Mouse (Mus musculus) layer of hippocampus, adult 2 months (tissue): Measurements from ENCODE around the gene Fam163a. TPM values are rescaled to one million over a fixed set of nuclear protein-coding genes. Genes with fewer than 3 reads are reported as not detected.

Experiments used
- DNase-seq, 2 experiments: peaks; one replicate each; pipeline ENCODE4 v3.0.0; 2022; ENCODE audit warnings: low spot score in 2 of 2
- H3K27ac ChIP-seq: fragments of 200-600 bp; 2 replicates; pipeline ENCODE4 v1.8.1; 2022
- H3K4me3 ChIP-seq: fragments of 200-600 bp; 2 replicates; pipeline ENCODE4 v1.8.1; 2022; ENCODE audit warnings: mild to moderate bottlenecking
- CTCF ChIP-seq: fragments of 200-600 bp; conservative IDR thresholded peaks from 2 replicates; pipeline ENCODE4 v1.8.1; 2022; ENCODE audit warnings: antibody characterized with exemption, mild to moderate bottlenecking, moderate library complexity
- total RNA-seq, 2 experiments: library from RNA; stranded (reverse); gene quantifications; 2 replicates each; pipeline ENCODE4 v1.2.3; 2021

The Fam163a gene
- total RNA-seq, 2 experiments from 2014 or later: 14.3 to 14.8 TPM

- no peak overlapping the region for H3K4me3 ChIP-seq
- no peak for TF ChIP-seq CTCF
- no peak for DNase-seq
- H3K27ac ChIP-seq: peak overlapping the region; percentile 77
Measured at GRCm38 (mm10) chr1:156184158-156184571, 20.7 kb downstream of the Fam163a start.

- Histone ChIP-seq H3K4me3 (no peak overlapping the region), H3K27ac (peak overlapping the region; percentile 77)
- TF ChIP-seq CTCF: no peak
- peak; percentile 18 to 36 for DNase-seq
Measured at GRCm38 (mm10) chr1:156183176-156183958, 21.5 kb downstream of the Fam163a start.

- no peak overlapping the region for H3K4me3 ChIP-seq
- TF ChIP-seq CTCF: no peak
- peak; percentile 37 to 67 for DNase-seq
- H3K27ac ChIP-seq: peak overlapping the region; percentile 60
Measured at GRCm38 (mm10) chr1:156179875-156180274, 25.0 kb downstream of the Fam163a start.

- no peak for DNase-seq
- TF ChIP-seq CTCF: no peak
- H3K4me3 ChIP-seq: no peak overlapping the region
- H3K27ac ChIP-seq: no peak overlapping the region
Measured at GRCm38 (mm10) chr1:156168737-156169136, 36.1 kb downstream of the Fam163a start.

GRCm38 (mm10) chr1:156116770-156117169 is 88.1 kb downstream of the Fam163a start:
- Histone ChIP-seq H3K27ac (no peak overlapping the region), H3K4me3 (no peak overlapping the region)
- DNase-seq: no peak
- no peak for TF ChIP-seq CTCF

GRCm38 (mm10) chr1:156113884-156114499 is 90.8 kb downstream of the Fam163a start:
- DNase-seq: no peak
- H3K4me3 ChIP-seq: no peak overlapping the region
- no peak for TF ChIP-seq CTCF

GRCm38 (mm10) chr1:156112142-156112541 is 92.7 kb downstream of the Fam163a start:
- no peak for DNase-seq
- TF ChIP-seq CTCF: no peak

More at GRCm38 (mm10) chr1:156113884-156114499, 90.8 kb downstream of the Fam163a start:
- no peak overlapping the region for H3K27ac ChIP-seq

GRCm38 (mm10) chr1:156111728-156112127 is 93.1 kb downstream of the Fam163a start:
- no peak overlapping the region for H3K27ac ChIP-seq
- no peak for TF ChIP-seq CTCF
- no peak overlapping the region for H3K4me3 ChIP-seq
- peak in 1 of 2 experiments; percentile 15 for DNase-seq

More at GRCm38 (mm10) chr1:156112142-156112541, 92.7 kb downstream of the Fam163a start:
- Histone ChIP-seq H3K27ac (no peak overlapping the region), H3K4me3 (no peak overlapping the region)

GRCm38 (mm10) chr1:156111090-156111489 is 93.7 kb downstream of the Fam163a start:
- no peak for DNase-seq
- TF ChIP-seq CTCF: peak; percentile 63

GRCm38 (mm10) chr1:156108400-156108799 is 96.4 kb downstream of the Fam163a start:
- DNase-seq: no peak
- H3K4me3 ChIP-seq: no peak overlapping the region
- TF ChIP-seq CTCF: no peak
- H3K27ac ChIP-seq: no peak overlapping the region

More at GRCm38 (mm10) chr1:156111090-156111489, 93.7 kb downstream of the Fam163a start:
- Histone ChIP-seq H3K27ac (no peak overlapping the region), H3K4me3 (no peak overlapping the region)

GRCm38 (mm10) chr1:156107424-156107823 is 97.4 kb downstream of the Fam163a start:
- no peak overlapping the region for H3K4me3 ChIP-seq
- no peak overlapping the region for H3K27ac ChIP-seq
- DNase-seq: no peak
- TF ChIP-seq CTCF: no peak

- DNase-seq: no peak
- Histone ChIP-seq H3K4me3 (no peak overlapping the region), H3K27ac (no peak overlapping the region)
- TF ChIP-seq CTCF: no peak
Measured at GRCm38 (mm10) chr1:156105381-156105780, 99.4 kb downstream of the Fam163a start.

GRCm38 (mm10) chr1:156103763-156104162 is 101.1 kb downstream of the Fam163a start:
- Histone ChIP-seq H3K4me3 (no peak overlapping the region), H3K27ac (no peak overlapping the region)
- TF ChIP-seq CTCF: no peak
- DNase-seq: no peak
